Mouse (Mus musculus) lung, adult 2 months (tissue): ENCODE results near the gene Ccdc88b. TPM values are rescaled to one million over a fixed set of nuclear protein-coding genes. Genes with fewer than 3 reads are reported as not detected.

ENCODE experiments used
- DNase-seq: peaks from one replicate; pipeline ENCODE4 v3.0.0; 2022
- H3K4me1 ChIP-seq: fragments of 200-500 bp; 2 replicates; pipeline ENCODE4 v1.6.1; 2011; ENCODE audit warnings: low read length; ENCODE audit not compliant: control insufficient read depth, insufficient read depth
- H3K4me3 ChIP-seq: fragments of 200-500 bp; replicated peaks from 2 replicates; pipeline ENCODE3; 2011; ENCODE audit warnings: low read depth, mild to moderate bottlenecking, control low read depth, low read length; ENCODE audit errors: extremely low read depth
- CTCF ChIP-seq: fragments of 200-500 bp; IDR thresholded peaks from 2 replicates; pipeline ENCODE4 v1.5.1; 2011; ENCODE audit warnings: mild to moderate bottlenecking, low read length, control low read depth; ENCODE audit not compliant: insufficient read depth
- POLR2A ChIP-seq: fragments of 200-500 bp; IDR thresholded peaks from 2 replicates; pipeline ENCODE4 v1.6.1; 2011; ENCODE audit warnings: low read depth, mild to moderate bottlenecking, control low read depth, low read length, borderline replicate concordance; ENCODE audit errors: extremely low read depth
- whole genome bisulfite sequencing: fragments of 180-500 bp; shearing (Covaris S2); methylation state at CpG from one replicate; pipeline ENCODE4 v1.1.7; 2018; 5-methylcytosine and 5-hydroxymethylcytosine counted together
- polyA plus RNA-seq: library from polyadenylated mRNA; depleted of rRNA; stranded (reverse); fragments of >200 nt; gene quantifications from 2 replicates; pipeline ENCODE4 v1.2.3, GENCODE M21; 2012

The Ccdc88b gene
- polyA plus RNA-seq, 1 experiment = 17.3 TPM

- no peak for DNase-seq
These were observed 5.4 kb downstream of the Ccdc88b start for GRCm38 (mm10) chr19:6852393-6853305.

GRCm38 (mm10) chr19:6851497-6851896, 6.5 kb downstream of the Ccdc88b start:
- 80% methylated on average over 3 of the region's 3 CpGs for WGBS
- H3K4me1 ChIP-seq = no peaks in the 10 kb centered on the region; the same call in 1 of the 2 replicates
- TF ChIP-seq POLR2A (no peak), CTCF (no peak)
- DNase-seq = no peak
- H3K4me3 ChIP-seq = no peak overlapping the region

More at GRCm38 (mm10) chr19:6852393-6853305, 5.4 kb downstream of the Ccdc88b start:
- no peaks in the 10 kb centered on the region; the same call in 1 of the 2 replicates for H3K4me1 ChIP-seq
- TF ChIP-seq CTCF (no peak), POLR2A (no peak)
- H3K4me3 ChIP-seq = no peak overlapping the region
- 83% methylated on average over 21 of the region's 21 CpGs for WGBS

- Histone ChIP-seq H3K4me1 (no peaks in the 10 kb centered on the region), H3K4me3 (no peak overlapping the region)
- TF ChIP-seq CTCF (no peak), POLR2A (no peak)
- no peak for DNase-seq
- WGBS = 84% methylated on average over 23 of the region's 23 CpGs
These were observed 8.4 kb downstream of the Ccdc88b start for GRCm38 (mm10) chr19:6849506-6850068.

- WGBS = 11% methylated on average over 31 of the region's 31 CpGs
- Histone ChIP-seq H3K4me3 (no peak overlapping the region), H3K4me1 (no peaks in the 10 kb centered on the region)
- TF ChIP-seq CTCF = no peak
- TF ChIP-seq POLR2A = no peak
- no peak for DNase-seq
These were observed 10.0 kb downstream of the Ccdc88b start for GRCm38 (mm10) chr19:6847841-6848517.

- TF ChIP-seq CTCF (no peak), POLR2A (no peak)
- DNase-seq = no peak
- H3K4me1 ChIP-seq = peaks cover 4% of the 10 kb centered on the region
- no peak overlapping the region for H3K4me3 ChIP-seq
- WGBS = 85% methylated on average over 4 of the region's 4 CpGs
These were observed 12.0 kb downstream of the Ccdc88b start for GRCm38 (mm10) chr19:6846050-6846449.

GRCm38 (mm10) chr19:6842353-6842752, 15.7 kb downstream of the Ccdc88b start:
- Histone ChIP-seq H3K4me1 (peaks cover 8% of the 10 kb centered on the region), H3K4me3 (no peak overlapping the region)
- no peak for TF ChIP-seq POLR2A
- TF ChIP-seq CTCF = no peak
- DNase-seq = no peak
- 84% methylated on average over 1 of the region's 1 CpGs for WGBS

- WGBS = 12% methylated on average over 3 of the region's 3 CpGs
- Histone ChIP-seq H3K4me1 (peaks cover 8% of the 10 kb centered on the region), H3K4me3 (no peak overlapping the region)
- DNase-seq = no peak
- TF ChIP-seq POLR2A (no peak), CTCF (no peak)
These were observed 16.8 kb downstream of the Ccdc88b start for GRCm38 (mm10) chr19:6841292-6841597.

- no peak for TF ChIP-seq CTCF
- TF ChIP-seq POLR2A = peak; percentile 19; the same call in 1 of the 2 replicates
- DNase-seq = peak; percentile 77
- Histone ChIP-seq H3K4me3 (peak within 1 kb of the TSS; percentile 98), H3K4me1 (peaks cover 8% of the 10 kb centered on the region)
- WGBS = 1% methylated on average over 44 of the region's 44 CpGs
These were observed 17.3 kb downstream of the Ccdc88b start, which contains the start of gene Rps6ka4 for GRCm38 (mm10) chr19:6840475-6841291. Gene Rps6ka4, minus strand, starts transcription at chr19:6840636.

GRCm38 (mm10) chr19:6839615-6840474, 18.2 kb downstream of the Ccdc88b start:
- peak; percentile 32 for DNase-seq
- 9% methylated on average over 45 of the region's 46 CpGs for WGBS
- TF ChIP-seq POLR2A = 0 out of 2 replicates have a peak, but pooled peaks have one; percentile 7
- TF ChIP-seq CTCF = no peak

More at GRCm38 (mm10) chr19:6839615-6840474, 18.2 kb downstream of the Ccdc88b start:
- peaks cover 8% of the 10 kb centered on the region for H3K4me1 ChIP-seq
- peak overlapping the region; percentile 98 for H3K4me3 ChIP-seq
